Mouse (Mus musculus) lung, embryonic 15.5 days (tissue): ENCODE data around the gene Gm20920. TPM values are rescaled to one million over a fixed set of nuclear protein-coding genes. Genes with fewer than 3 reads are reported as not detected.
"Not testable (repeated sequence)": the region's sequence is repeated elsewhere in the genome, so short reads cannot be mapped to it uniquely, and the experiment has no call there.

Experiments used
- ATAC-seq: fragments of 200-750 bp; cut with Nextera tagmentation; 2 replicates; pipeline ENCODE4 v1.8.0; 2017; ENCODE audit warnings: moderate number of reproducible peaks, borderline replicate concordance; ENCODE audit not compliant: low FRiP score, low TSS enrichment; ENCODE audit errors: extremely low read depth
- H3K27ac ChIP-seq: fragments of 300-500 bp; sonication (generic); 2 replicates; pipeline ENCODE4 v1.5.1; 2015; ENCODE audit warnings: moderate library complexity, mild to moderate bottlenecking, inconsistent platforms
- H3K27me3 ChIP-seq: fragments of 300-500 bp; sonication (generic); 2 replicates; pipeline ENCODE4 v1.6.1; 2015; ENCODE audit warnings: inconsistent platforms
- H3K36me3 ChIP-seq: fragments of 300-500 bp; sonication (generic); 2 replicates; pipeline ENCODE4 v1.6.1; 2015; ENCODE audit warnings: inconsistent platforms
- H3K4me1 ChIP-seq: fragments of 300-500 bp; sonication (generic); 2 replicates; pipeline ENCODE4 v1.6.1; 2015; ENCODE audit warnings: inconsistent platforms
- H3K4me2 ChIP-seq: fragments of 300-500 bp; sonication (generic); 2 replicates; pipeline ENCODE4 v1.6.1; 2015; ENCODE audit warnings: inconsistent platforms, mild to moderate bottlenecking, moderate library complexity
- H3K4me3 ChIP-seq: fragments of 300-500 bp; sonication (generic); 2 replicates; pipeline ENCODE4 v1.5.1; 2015; ENCODE audit warnings: mild to moderate bottlenecking, inconsistent platforms
- H3K9ac ChIP-seq: fragments of 300-500 bp; sonication (generic); 2 replicates; pipeline ENCODE4 v1.6.1; 2015; ENCODE audit warnings: inconsistent platforms
- H3K9me3 ChIP-seq: fragments of 300-500 bp; sonication (generic); 2 replicates; pipeline ENCODE4 v1.6.1; 2016; ENCODE audit warnings: inconsistent platforms
- WGBS: fragments of 180-500 bp; shearing (Covaris S2); methylation state at CpG from one replicate; pipeline ENCODE4 v1.1.7; 2015; 5-methylcytosine and 5-hydroxymethylcytosine counted together
- polyA plus RNA-seq: library from polyadenylated mRNA; unstranded; fragments of >200 nt; fragmentation: Nextera tagmentation; extraction: Ambion mirVana; gene quantifications from 2 replicates; pipeline ENCODE4 v1.2.1, GENCODE M21; 2015

The Gm20920 gene
- polyA plus RNA-seq = not detected in 2 replicates

DNA sequence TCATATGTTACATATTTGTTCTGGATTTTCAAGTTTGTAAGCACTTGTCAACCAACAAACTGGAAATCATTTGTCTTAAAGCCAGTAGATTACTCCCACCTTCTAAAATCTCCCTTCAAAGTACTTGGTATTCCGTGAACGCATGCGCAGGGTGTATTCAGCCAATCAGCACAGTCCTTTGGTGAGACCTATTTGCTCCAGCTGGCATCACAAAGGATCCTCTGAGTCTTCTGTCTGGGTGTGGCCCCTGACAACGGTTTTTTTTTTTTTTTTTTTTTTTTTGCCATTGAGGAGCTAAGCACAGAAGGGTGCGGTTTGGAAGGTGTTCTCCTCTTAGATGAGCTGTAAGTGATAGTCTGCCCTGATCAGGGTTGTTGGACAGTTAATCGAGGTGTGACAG, at the start of gene Gm20920:
Gene Gm20920 (plus strand): TSS at position 301 of the 400 bp plus-strand sequence.
- not testable (repeated sequence) for H3K27me3 ChIP-seq, H3K4me2 ChIP-seq, H3K27ac ChIP-seq, ATAC-seq, H3K9ac ChIP-seq, H3K4me1 ChIP-seq, H3K4me3 ChIP-seq, H3K36me3 ChIP-seq, H3K9me3 ChIP-seq
- no CpG with 5 or more reads among the region's 6 CpGs for WGBS
